In the genomic region with DNA sequence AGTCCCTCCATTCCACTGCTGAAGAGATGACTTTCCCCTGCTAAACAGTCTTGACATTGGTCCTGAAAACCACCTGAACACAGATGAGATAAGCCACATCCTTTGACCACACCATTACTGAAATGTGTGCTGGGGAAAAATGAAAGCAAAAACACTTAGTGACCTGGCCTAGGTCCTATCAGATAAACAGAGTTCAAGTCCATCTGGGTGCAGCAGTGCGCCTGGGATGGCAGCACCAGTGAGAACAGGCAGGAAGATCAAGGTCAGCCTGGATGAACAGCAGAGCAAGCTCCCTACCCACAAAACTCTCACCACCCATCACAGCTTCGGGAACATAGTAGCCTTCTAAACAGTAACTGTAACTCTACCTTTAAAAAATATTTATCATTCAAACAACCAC, we compare ENCODE assay signal across 15 mouse cellular contexts. TPM values are rescaled to one million over a fixed set of nuclear protein-coding genes. Genes with fewer than 3 reads are reported as not detected.
A peak's percentile ranks its signal among the peaks of the same experiment; 100 is the strongest.
DNase-seq lines count a peak whose midpoint lies in the region; ATAC-seq lines count a peak whose summit lies in the region.
"Had no signal": no experiment of that assay in that cellular context is flagged by ENCODE, and none has a peak within 500 bp of the region (broad histone marks: within the 10 kb centered on the region; RNA-seq: fewer than 3 reads in every experiment).

No protein-coding gene starts in this region.

- ATAC-seq in intestine, embryonic 16.5 days: peak; percentile 47; the same call in 1 of the 2 replicates
- no peak for ATAC-seq in intestine, embryonic 15.5 days
- peak; percentile 27; the same call in 1 of the 2 replicates for ATAC-seq in megakaryocyte-erythroid progenitor cell, adult 5-6 weeks (replicated peaks; ENCODE audit: low FRiP score, low TSS enrichment, poor library complexity, severe bottlenecking)
- ATAC-seq: activated CD4-positive, CD25-positive, alpha-beta regulatory T cell, adult 4 months; midbrain, embryonic 16.5 days had no signal

- no peaks in the 10 kb centered on the region for H3K4me1 ChIP-seq in intestine, embryonic 16.5 days (ENCODE audit: control insufficient read depth, insufficient read depth, low read length)
- no peaks in the 10 kb centered on the region for H3K4me1 ChIP-seq in intestine, embryonic 15.5 days (replicated peaks)

- H3K36me3 ChIP-seq in intestine, embryonic 16.5 days (ENCODE audit: control insufficient read depth, insufficient read depth, low read length): 0 out of 2 replicates have a peak, but pooled peaks cover 8% of the 10 kb centered on the region
- H3K36me3 ChIP-seq in intestine, embryonic 15.5 days: peaks cover 12% of the 10 kb centered on the region; the same call in 1 of the 2 replicates

- WGBS in intestine, embryonic 16.5 days: 74% methylated on average over 2 of the region's 2 CpGs
- WGBS in intestine, embryonic 15.5 days: 72% methylated on average over 2 of the region's 2 CpGs

- no peak overlapping the region for H3K4me3 ChIP-seq in intestine, embryonic 16.5 days (ENCODE audit: low read length)
- no peak overlapping the region for H3K4me3 ChIP-seq in intestine, embryonic 15.5 days (replicated peaks)
- H3K4me3 ChIP-seq: forebrain, embryonic 10.5 days; hindbrain, embryonic 12.5 days; limb, embryonic 10.5 days had no signal

- no peak overlapping the region for H3K9ac ChIP-seq in intestine, embryonic 16.5 days (ENCODE audit: low read depth, low read length)
- H3K9ac ChIP-seq in intestine, embryonic 15.5 days: no peak overlapping the region
- H3K9ac ChIP-seq: hindbrain, embryonic 12.5 days had no signal

- no peak overlapping the region for H3K4me2 ChIP-seq in intestine, embryonic 16.5 days (ENCODE audit: low read depth, low read length)
- H3K4me2 ChIP-seq in intestine, embryonic 15.5 days (replicated peaks): no peak overlapping the region
- H3K4me2 ChIP-seq: hindbrain, embryonic 12.5 days had no signal

- H3K9me3 ChIP-seq in intestine, embryonic 16.5 days (ENCODE audit: control insufficient read depth, low read length): no peaks in the 10 kb centered on the region
- no peaks in the 10 kb centered on the region for H3K9me3 ChIP-seq in intestine, embryonic 15.5 days
- H3K9me3 ChIP-seq: forebrain, embryonic 10.5 days; hindbrain, embryonic 12.5 days; limb, embryonic 10.5 days had no signal

- DNase-seq in lung, postnatal 25 days (ENCODE audit: low spot score): peak; percentile 50
- no peak for DNase-seq in lung, postnatal 10 days
- peak; percentile 44 for DNase-seq in adrenal gland, adult 8-10 months
- DNase-seq in left cerebral cortex, postnatal 36 days (ENCODE audit: low spot score in 2 of 2): no peak
- no peak for DNase-seq in T-cell, adult 2 months (ENCODE audit: low spot score)
- DNase-seq: cerebellum, adult 8-10 months; thymus, postnatal 14 days had no signal

- H3K27ac ChIP-seq in intestine, embryonic 16.5 days (ENCODE audit: low read length): no peak overlapping the region
- no peak overlapping the region for H3K27ac ChIP-seq in intestine, embryonic 15.5 days
- H3K27ac ChIP-seq: forebrain, embryonic 10.5 days; hindbrain, embryonic 12.5 days; limb, embryonic 10.5 days had no signal

- intact Hi-C loops in left cerebral cortex, postnatal 36 days (cut with DNase I): loop anchor here (5.0 kb wide), 1 partner anchor 84 kb away; no protein-coding TSS in a partner anchor

- no peaks in the 10 kb centered on the region for H3K27me3 ChIP-seq in intestine, embryonic 16.5 days (replicated peaks; ENCODE audit: control insufficient read depth, insufficient read depth, low read length)
- H3K27me3 ChIP-seq in intestine, embryonic 15.5 days (replicated peaks): no peaks in the 10 kb centered on the region
- H3K27me3 ChIP-seq: hindbrain, embryonic 12.5 days had no signal

RNA-seq across cellular contexts. Expression of a gene that starts 35.7 kb away (rescaled TPM):
- 35.1 and 39.4 TPM in 2 replicates for polyA plus RNA-seq in intestine, embryonic 16.5 days (2015; fragmentation: Nextera tagmentation; extraction: Ambion mirVana)
- 35.6 and 38.2 TPM in 2 replicates for polyA plus RNA-seq in intestine, embryonic 15.5 days (2015; fragmentation: Nextera tagmentation; extraction: Ambion mirVana)
- 10 to 100 TPM; 32.3 to 57.1 (median 44.0) TPM for total RNA-seq in adrenal gland, adult 8-10 months (2022)
- total RNA-seq in megakaryocyte-erythroid progenitor cell, adult 5-6 weeks (2014; fragmentation: Nextera tagmentation): 6.6 and 14.7 TPM in 2 replicates
- 1.7 and 1.9 TPM in 2 replicates for total RNA-seq in megakaryocyte-erythroid progenitor cell, adult 5-6 weeks (2017)
- total RNA-seq in left cerebral cortex, postnatal 36 days (2021): 10 to 100 TPM; 70.8 to 79.2 TPM

RNA-seq across cellular contexts. Expression of a gene that starts 39.2 kb away (rescaled TPM):
- 7.7 and 8.8 TPM in 2 replicates for polyA plus RNA-seq in intestine, embryonic 16.5 days (2015; fragmentation: Nextera tagmentation; extraction: Ambion mirVana)
- 6.1 and 8.1 TPM in 2 replicates for polyA plus RNA-seq in intestine, embryonic 15.5 days (2015; fragmentation: Nextera tagmentation; extraction: Ambion mirVana)
- total RNA-seq in adrenal gland, adult 8-10 months (2022): under 1 TPM; 0.15 to 0.86 (median 0.67) TPM
- 0.20 and 0.92 TPM in 2 replicates for total RNA-seq in megakaryocyte-erythroid progenitor cell, adult 5-6 weeks (2014; fragmentation: Nextera tagmentation)
- 1.1 and 4.4 TPM in 2 replicates for total RNA-seq in megakaryocyte-erythroid progenitor cell, adult 5-6 weeks (2017)
- total RNA-seq in left cerebral cortex, postnatal 36 days (2021): not detected
- polyA plus RNA-seq: midbrain, embryonic 16.5 days had no signal

Comparison
In these comparisons a context has a peak if more than half of its experiments do, and no peak if none do; other contexts are left out.
1. DNase-seq: peak in lung, postnatal 25 days (single experiment) and adrenal gland, adult 8-10 months (single experiment); none in lung, postnatal 10 days (single experiment), left cerebral cortex, postnatal 36 days (0 of 2) and T-cell, adult 2 months (single experiment).